Comparison of ENCODE assay signal across 15 mouse cellular contexts in genomic region chr10:111314636-111315395, GRCm38 (mm10). TPM values are rescaled to one million over a fixed set of nuclear protein-coding genes. Genes with fewer than 3 reads are reported as not detected.
A peak's percentile ranks its signal among the peaks of the same experiment; 100 is the strongest.
DNase-seq lines count a peak whose midpoint lies in the region; ATAC-seq lines count a peak whose summit lies in the region.
"Had no signal": no experiment of that assay in that cellular context is flagged by ENCODE, and none has a peak within 500 bp of the region (broad histone marks: within the 10 kb centered on the region; RNA-seq: fewer than 3 reads in every experiment).

No protein-coding gene starts in this region.

- H3K36me3 ChIP-seq in midbrain, embryonic 11.5 days (ENCODE audit: control insufficient read depth, insufficient read depth, low read length) = no peaks in the 10 kb centered on the region
- no peaks in the 10 kb centered on the region for H3K36me3 ChIP-seq in midbrain, embryonic 15.5 days (replicated peaks)
- no peaks in the 10 kb centered on the region for H3K36me3 ChIP-seq in embryonic facial prominence, embryonic 14.5 days (ENCODE audit: control insufficient read depth, insufficient read depth, low read length)
- H3K36me3 ChIP-seq: embryonic facial prominence, embryonic 13.5 days; hindbrain, embryonic 10.5 days; midbrain, embryonic 12.5 days had no signal

- H3K9me3 ChIP-seq in midbrain, embryonic 11.5 days (ENCODE audit: control insufficient read depth, low read length) = no peaks in the 10 kb centered on the region
- H3K9me3 ChIP-seq in midbrain, embryonic 15.5 days = no peaks in the 10 kb centered on the region
- no peaks in the 10 kb centered on the region for H3K9me3 ChIP-seq in embryonic facial prominence, embryonic 14.5 days (ENCODE audit: control insufficient read depth, low read length)
- H3K9me3 ChIP-seq: embryonic facial prominence, embryonic 13.5 days; hindbrain, embryonic 10.5 days; midbrain, embryonic 12.5 days had no signal

- ATAC-seq in midbrain, embryonic 11.5 days (ENCODE audit: low FRiP score) = no peak
- ATAC-seq in midbrain, embryonic 15.5 days (replicated peaks) = no peak
- ATAC-seq in embryonic facial prominence, embryonic 14.5 days (ENCODE audit: low read depth) = no peak
- ATAC-seq: forebrain, postnatal 0 days had no signal

- no peaks in the 10 kb centered on the region for H3K27me3 ChIP-seq in midbrain, embryonic 11.5 days (ENCODE audit: control insufficient read depth, insufficient read depth, low read length)
- H3K27me3 ChIP-seq in midbrain, embryonic 15.5 days (replicated peaks) = no peaks in the 10 kb centered on the region
- H3K27me3 ChIP-seq in embryonic facial prominence, embryonic 14.5 days (replicated peaks; ENCODE audit: control insufficient read depth, insufficient read depth, low read length) = no peaks in the 10 kb centered on the region
- H3K27me3 ChIP-seq: embryonic facial prominence, embryonic 13.5 days; midbrain, embryonic 12.5 days had no signal

- no peak overlapping the region for H3K4me3 ChIP-seq in midbrain, embryonic 11.5 days (ENCODE audit: low read depth, low read length)
- no peak overlapping the region for H3K4me3 ChIP-seq in midbrain, embryonic 15.5 days
- H3K4me3 ChIP-seq in embryonic facial prominence, embryonic 14.5 days (ENCODE audit: low read depth, low read length) = no peak overlapping the region
- H3K4me3 ChIP-seq: embryonic facial prominence, embryonic 13.5 days; hindbrain, embryonic 10.5 days; midbrain, embryonic 12.5 days had no signal

- peak; percentile 8 for DNase-seq in gastrocnemius, adult 18-20 months (ENCODE audit: low spot score)
- DNase-seq in gastrocnemius, postnatal 36 days = no peak
- peak; percentile 75 for DNase-seq in midbrain, embryonic 11.5 days (ENCODE audit: low spot score, missing footprints)
- peak; percentile 57 for DNase-seq in embryonic facial prominence, embryonic 14.5 days (ENCODE audit: low spot score)
- DNase-seq in lung, postnatal 25 days (ENCODE audit: low spot score) = peak; percentile 61
- no peak for DNase-seq in cerebellum, adult 9-11 months
- DNase-seq in T-cell, adult 2 months (ENCODE audit: low spot score) = no peak
- DNase-seq: cerebellum, adult 8-10 months; forebrain, postnatal 0 days; kidney, adult 8-10 months; retina, postnatal 1 day had no signal

- intact Hi-C loops in gastrocnemius, postnatal 36 days (cut with DNase I) = no loop called here

- no peak overlapping the region for H3K27ac ChIP-seq in midbrain, embryonic 11.5 days (ENCODE audit: low read depth, low read length)
- no peak overlapping the region for H3K27ac ChIP-seq in midbrain, embryonic 15.5 days
- no peak overlapping the region for H3K27ac ChIP-seq in embryonic facial prominence, embryonic 14.5 days (replicated peaks; ENCODE audit: low read depth, low read length)
- H3K27ac ChIP-seq: embryonic facial prominence, embryonic 13.5 days; hindbrain, embryonic 10.5 days; midbrain, embryonic 12.5 days had no signal

- no peak overlapping the region for H3K9ac ChIP-seq in midbrain, embryonic 11.5 days (ENCODE audit: low read length)
- H3K9ac ChIP-seq in midbrain, embryonic 15.5 days = no peak overlapping the region
- H3K9ac ChIP-seq in embryonic facial prominence, embryonic 14.5 days (ENCODE audit: low read depth, low read length) = no peak overlapping the region
- H3K9ac ChIP-seq: embryonic facial prominence, embryonic 13.5 days; forebrain, postnatal 0 days; midbrain, embryonic 12.5 days had no signal

- H3K4me1 ChIP-seq in midbrain, embryonic 11.5 days (ENCODE audit: control insufficient read depth, insufficient read depth, low read length) = no peaks in the 10 kb centered on the region
- peaks cover 6% of the 10 kb centered on the region; the same call in 1 of the 2 replicates for H3K4me1 ChIP-seq in midbrain, embryonic 15.5 days
- H3K4me1 ChIP-seq in embryonic facial prominence, embryonic 14.5 days (ENCODE audit: control insufficient read depth, insufficient read depth, low read length) = no peaks in the 10 kb centered on the region
- H3K4me1 ChIP-seq: hindbrain, embryonic 10.5 days had no signal

- WGBS in midbrain, embryonic 11.5 days = 77% methylated on average over 10 of the region's 10 CpGs
- WGBS in midbrain, embryonic 15.5 days = 83% methylated on average over 10 of the region's 10 CpGs
- WGBS in embryonic facial prominence, embryonic 14.5 days = 51% methylated on average over 10 of the region's 10 CpGs

- H3K4me2 ChIP-seq in midbrain, embryonic 11.5 days = no peak overlapping the region
- H3K4me2 ChIP-seq in midbrain, embryonic 15.5 days = no peak overlapping the region
- H3K4me2 ChIP-seq in embryonic facial prominence, embryonic 14.5 days (ENCODE audit: low read depth, low read length) = no peak overlapping the region
- H3K4me2 ChIP-seq: embryonic facial prominence, embryonic 13.5 days; midbrain, embryonic 12.5 days had no signal

RNA-seq across cellular contexts. Expression of gene Bbs10, which starts 16.3 kb away (rescaled TPM):
- total RNA-seq in gastrocnemius, adult 18-20 months (2021) = 1 to 10 TPM; 1.4 to 1.6 TPM
- total RNA-seq in gastrocnemius, postnatal 36 days (2021) = 1 to 10 TPM; 1.1 to 1.6 TPM
- 7.7 and 9.0 TPM in 2 replicates for polyA plus RNA-seq in midbrain, embryonic 11.5 days (2014; fragmentation: Nextera tagmentation; extraction: Ambion mirVana)
- polyA plus RNA-seq in midbrain, embryonic 15.5 days (2015; fragmentation: Nextera tagmentation; extraction: Ambion mirVana) = 5.9 TPM in 2 replicates
- polyA plus RNA-seq in embryonic facial prominence, embryonic 14.5 days (2014; fragmentation: Nextera tagmentation; extraction: Ambion mirVana) = 4.0 and 5.8 TPM in 2 replicates

Comparison
In these comparisons a context has a peak if more than half of its experiments do, and no peak if none do; other contexts are left out.
1. DNase-seq: peak in gastrocnemius, adult 18-20 months (single experiment), midbrain, embryonic 11.5 days (single experiment), embryonic facial prominence, embryonic 14.5 days (single experiment) and lung, postnatal 25 days (single experiment); none in gastrocnemius, postnatal 36 days (0 of 2), cerebellum, adult 9-11 months (single experiment) and T-cell, adult 2 months (single experiment).